Mouse (Mus musculus) spleen, adult 2 months (tissue): ENCODE measurements around the gene Serinc3.

Experiments
- CTCF ChIP-seq: fragments of 200-500 bp; IDR thresholded peaks from 2 replicates; pipeline ENCODE4 v1.5.1; 2011; ENCODE audit warnings: mild to moderate bottlenecking, inconsistent platforms; ENCODE audit not compliant: insufficient read depth, insufficient read length, insufficient replicate concordance; ENCODE audit errors: extremely low read depth
- POLR2A ChIP-seq: fragments of 200-500 bp; IDR thresholded peaks from 2 replicates; pipeline ENCODE4 v1.6.1; 2011; ENCODE audit warnings: low read depth, low read length, inconsistent platforms

GRCm38 (mm10) chr2:163601712-163602100 is 43.2 kb downstream of the Serinc3 start:
- TF ChIP-seq CTCF (no peak), POLR2A (no peak)
